Mouse (Mus musculus) hindbrain, embryonic 14.5 days (tissue): ENCODE measurements around the gene P4ha2. TPM values are rescaled to one million over a fixed set of nuclear protein-coding genes. Genes with fewer than 3 reads are reported as not detected.

Source experiments
- ATAC-seq: fragments of 200-750 bp; cut with Nextera tagmentation; 2 replicates; pipeline ENCODE4 v1.8.0; 2017; ENCODE audit warnings: moderate number of reproducible peaks, mild to moderate bottlenecking, moderate TSS enrichment, moderate library complexity; ENCODE audit not compliant: low FRiP score
- DNase-seq: peaks from one replicate; pipeline ENCODE4 v3.0.0-alpha.2; 2015; ENCODE audit warnings: low spot score
- H3K27ac ChIP-seq: fragments of 300-500 bp; sonication (generic); 2 replicates; pipeline ENCODE4 v1.5.1; 2014; ENCODE audit warnings: mild to moderate bottlenecking, moderate library complexity
- H3K27me3 ChIP-seq: fragments of 300-500 bp; sonication (generic); 2 replicates; pipeline ENCODE4 v1.6.1; 2014; ENCODE audit warnings: mild to moderate bottlenecking, low read length, mixed read lengths; ENCODE audit not compliant: control insufficient read depth, insufficient read depth
- H3K36me3 ChIP-seq: fragments of 300-500 bp; sonication (generic); replicated peaks from 2 replicates; pipeline ENCODE4 v1.6.1; 2014; ENCODE audit not compliant: control insufficient read depth, insufficient read depth
- H3K4me1 ChIP-seq: fragments of 300-500 bp; sonication (generic); replicated peaks from 2 replicates; pipeline ENCODE4 v1.6.1; 2014; ENCODE audit warnings: antibody characterized with exemption, low read length, mixed read lengths; ENCODE audit not compliant: control insufficient read depth, insufficient read depth
- H3K4me2 ChIP-seq: fragments of 300-500 bp; sonication (generic); replicated peaks from 2 replicates; pipeline ENCODE4 v1.6.1; 2014; ENCODE audit warnings: mild to moderate bottlenecking, moderate library complexity
- H3K4me3 ChIP-seq: fragments of 300-500 bp; sonication (generic); replicated peaks from 2 replicates; pipeline ENCODE4 v1.5.1; 2014; ENCODE audit warnings: mild to moderate bottlenecking, low read length
- H3K9ac ChIP-seq: fragments of 300-500 bp; sonication (generic); 2 replicates; pipeline ENCODE4 v1.6.1; 2014
- H3K9me3 ChIP-seq: fragments of 300-500 bp; sonication (generic); 2 replicates; pipeline ENCODE4 v1.6.1; 2016; ENCODE audit warnings: low read length; ENCODE audit not compliant: control insufficient read depth
- WGBS: fragments of 180-500 bp; shearing (Covaris S2); extraction: QIAGEN DNeasy Blood & Tissue Kit; methylation state at CpG from one replicate; pipeline ENCODE4 v1.1.7; 2014; 5-methylcytosine and 5-hydroxymethylcytosine counted together
- polyA plus RNA-seq: library from polyadenylated mRNA; unstranded; fragments of >200 nt; fragmentation: Nextera tagmentation; extraction: Ambion mirVana; gene quantifications from 2 replicates; pipeline ENCODE4 v1.2.1, GENCODE M21; 2014

P4ha2 gene
- polyA plus RNA-seq, 1 experiment from 2014 or later, result 10.4 TPM

DNA sequence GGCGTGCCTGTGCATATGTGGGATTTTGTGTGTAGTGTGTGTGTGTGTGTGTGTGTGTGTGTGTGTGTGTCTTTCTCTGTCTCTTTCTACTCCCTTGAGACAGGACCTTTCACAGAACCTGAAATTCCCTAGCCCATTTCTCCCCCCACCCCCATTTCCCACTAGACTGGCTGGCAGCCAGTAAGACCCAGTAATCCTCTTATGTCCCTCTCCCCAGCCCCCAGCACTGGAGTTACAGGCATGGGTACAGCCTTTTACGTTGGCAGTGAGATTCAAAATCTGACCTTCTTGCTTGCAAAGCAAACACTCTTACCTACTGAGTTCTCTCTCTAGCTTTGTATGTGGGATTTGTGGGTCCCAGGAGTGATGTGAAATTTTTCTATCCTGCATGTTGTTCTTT lies 75.0 kb downstream of the P4ha2 start:
- 84% methylated on average over 2 of the region's 2 CpGs for WGBS
- no peak for DNase-seq

More for the DNA sequence above, 75.0 kb downstream of the P4ha2 start:
- ATAC-seq, result no peak
- Histone ChIP-seq H3K9ac (no peak overlapping the region), H3K27ac (no peak overlapping the region), H3K27me3 (no peaks in the 10 kb centered on the region), H3K4me1 (no peaks in the 10 kb centered on the region), H3K9me3 (no peaks in the 10 kb centered on the region), H3K4me3 (no peak overlapping the region), H3K36me3 (no peaks in the 10 kb centered on the region), H3K4me2 (no peak overlapping the region)

Other genes with a start within 250 kb of the P4ha2 start
- 0.48 TPM in 1 of 2 replicates, not detected in the other for gene Gm12216, start 240.8 kb upstream of the P4ha2 start, polyA plus RNA-seq
- 11.9 and 12.9 TPM in 2 replicates for gene Slc22a5, start 208.4 kb upstream of the P4ha2 start, polyA plus RNA-seq
- 3.1 and 4.6 TPM in 2 replicates for gene Slc22a21, start 119.8 kb upstream of the P4ha2 start, polyA plus RNA-seq
- gene Slc22a4, start 72.0 kb upstream of the P4ha2 start, polyA plus RNA-seq, result 3.4 and 4.0 TPM in 2 replicates
- 26.3 and 30.0 TPM in 2 replicates for gene Pdlim4, start 31.1 kb upstream of the P4ha2 start, polyA plus RNA-seq
- gene Csf2, start 149.6 kb downstream of the P4ha2 start, polyA plus RNA-seq, result not detected in 2 replicates
- not detected in 2 replicates for gene Il3, start 167.2 kb downstream of the P4ha2 start, polyA plus RNA-seq
- gene Acsl6, start 203.7 kb downstream of the P4ha2 start, polyA plus RNA-seq, result 42.4 and 44.2 TPM in 2 replicates